Mouse (Mus musculus) embryonic facial prominence, embryonic 11.5 days (tissue): Measurements from ENCODE around the gene Slc4a1ap. TPM values are rescaled to one million over a fixed set of nuclear protein-coding genes. Genes with fewer than 3 reads are reported as not detected.
A peak's percentile ranks its signal among the peaks of the same experiment; 100 is the strongest.

ENCODE experiments used
- ATAC-seq: fragments of 200-750 bp; cut with Nextera tagmentation; replicated peaks from 2 replicates; pipeline ENCODE4 v1.8.0; 2017; ENCODE audit warnings: low read depth; ENCODE audit not compliant: insufficient number of reproducible peaks, low FRiP score, low TSS enrichment
- DNase-seq: peaks from one replicate; pipeline ENCODE4 v3.0.0-alpha.2; 2015; ENCODE audit warnings: low spot score
- H3K27ac ChIP-seq: fragments of 300-500 bp; sonication (generic); replicated peaks from 2 replicates; pipeline ENCODE4 v1.5.1; 2014; ENCODE audit warnings: mild to moderate bottlenecking, low read depth, low read length, control low read depth
- H3K27me3 ChIP-seq: fragments of 300-500 bp; sonication (generic); 2 replicates; pipeline ENCODE4 v1.6.1; 2014; ENCODE audit warnings: mild to moderate bottlenecking, low read length, moderate library complexity, mixed read lengths; ENCODE audit not compliant: control insufficient read depth, insufficient read depth
- H3K36me3 ChIP-seq: fragments of 300-500 bp; sonication (generic); replicated peaks from 2 replicates; pipeline ENCODE4 v1.6.1; 2014; ENCODE audit warnings: low read depth, mild to moderate bottlenecking, low read length, moderate library complexity, mixed read lengths; ENCODE audit not compliant: control insufficient read depth, insufficient read depth
- H3K4me1 ChIP-seq: fragments of 300-500 bp; sonication (generic); 2 replicates; pipeline ENCODE4 v1.6.1; 2014; ENCODE audit warnings: low read length, mixed read lengths; ENCODE audit not compliant: control insufficient read depth, insufficient read depth
- H3K4me2 ChIP-seq: fragments of 300-500 bp; sonication (generic); 2 replicates; pipeline ENCODE4 v1.6.1; 2014; ENCODE audit warnings: low read depth, mild to moderate bottlenecking, control low read depth, low read length, moderate library complexity
- H3K4me3 ChIP-seq: fragments of 300-500 bp; sonication (generic); 2 replicates; pipeline ENCODE4 v1.5.1; 2014; ENCODE audit warnings: low read depth, low read length, control low read depth
- H3K9ac ChIP-seq: fragments of 300-500 bp; sonication (generic); replicated peaks from 2 replicates; pipeline ENCODE4 v1.6.1; 2014; ENCODE audit warnings: mild to moderate bottlenecking, control low read depth, low read length
- H3K9me3 ChIP-seq: fragments of 300-500 bp; sonication (generic); replicated peaks from 2 replicates; pipeline ENCODE4 v1.6.1; 2016; ENCODE audit warnings: mild to moderate bottlenecking, low read length, inconsistent platforms, mixed read lengths; ENCODE audit not compliant: control insufficient read depth
- WGBS: fragments of 180-500 bp; shearing (Covaris S2); extraction: QIAGEN DNeasy Blood & Tissue Kit; methylation state at CpG from one replicate; pipeline ENCODE4 v1.1.7; 2014; 5-methylcytosine and 5-hydroxymethylcytosine counted together
- polyA plus RNA-seq: library from polyadenylated mRNA; unstranded; fragments of >200 nt; fragmentation: Nextera tagmentation; extraction: Ambion mirVana; gene quantifications from 2 replicates; pipeline ENCODE4 v1.2.1, GENCODE M21; 2014

The Slc4a1ap gene
- polyA plus RNA-seq, 1 experiment from 2014 or later, result 26.2 TPM

DNA sequence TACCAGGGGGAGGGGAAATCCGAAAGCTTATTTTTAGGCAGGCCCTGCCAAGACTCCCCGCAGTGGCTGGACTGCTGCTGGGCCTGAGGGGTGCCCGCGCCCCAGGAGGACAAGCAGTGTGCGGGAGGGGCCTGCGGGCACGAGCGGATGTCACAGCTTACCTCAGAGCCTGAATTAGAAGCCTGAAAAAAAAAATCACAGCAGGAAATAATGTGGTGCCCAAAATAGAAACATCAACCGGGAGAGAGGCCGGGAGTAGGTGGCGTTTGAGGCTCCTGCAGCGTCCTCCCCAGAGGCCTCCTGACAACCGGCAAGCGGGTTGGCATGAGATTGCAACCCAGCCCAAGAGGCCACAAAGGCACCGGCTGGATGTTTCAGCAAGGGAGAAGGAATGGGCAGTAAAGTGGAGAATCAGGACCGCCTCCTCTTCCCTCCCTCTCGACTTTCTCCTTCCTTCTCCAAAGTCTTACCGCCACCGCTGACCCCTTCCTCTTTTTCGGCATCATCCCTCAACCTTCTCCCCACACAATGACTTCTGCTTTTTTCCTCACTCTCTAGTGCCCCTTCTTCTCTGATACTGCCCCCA lies 44.3 kb downstream of the Slc4a1ap start:
- H3K36me3 ChIP-seq, result no peaks in the 10 kb centered on the region
- DNase-seq (peak; percentile 18), ATAC-seq (no peak)
- peak overlapping the region; percentile 29; the same call in 1 of the 2 replicates for H3K4me2 ChIP-seq
- 0 out of 2 replicates have a peak overlapping the region, but pooled peaks have one; percentile 3 for H3K4me3 ChIP-seq
- no peaks in the 10 kb centered on the region for H3K27me3 ChIP-seq
- no peaks in the 10 kb centered on the region for H3K9me3 ChIP-seq
- no peaks in the 10 kb centered on the region for H3K4me1 ChIP-seq
- whole genome bisulfite sequencing, result 17% methylated on average over 20 of the region's 20 CpGs
- no peak overlapping the region; the same call in 1 of the 2 replicates for H3K9ac ChIP-seq
- H3K27ac ChIP-seq, result no peak overlapping the region

DNA sequence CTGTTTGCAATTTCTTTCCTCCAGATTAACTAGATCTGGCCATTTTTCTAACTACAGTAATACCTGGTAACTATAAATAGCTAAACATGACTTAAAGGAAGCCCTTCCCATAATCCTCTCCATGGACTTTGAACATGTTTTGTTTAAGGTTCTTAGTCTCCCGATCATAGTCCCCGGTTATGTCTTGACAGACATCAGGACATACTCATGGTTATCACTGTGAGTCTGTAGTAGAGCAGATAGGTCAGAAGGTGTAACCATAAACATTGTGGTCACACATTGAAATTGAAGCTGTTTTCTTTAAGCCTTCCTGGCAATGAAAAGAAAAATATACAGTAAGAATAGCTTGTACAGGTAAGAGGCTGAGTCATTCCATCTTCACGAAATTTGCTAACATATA lies 46.9 kb downstream of the Slc4a1ap start:
- 97% methylated on average over 3 of the region's 3 CpGs for WGBS
- no peak overlapping the region for H3K4me3 ChIP-seq
- no peaks in the 10 kb centered on the region for H3K27me3 ChIP-seq
- H3K9me3 ChIP-seq, result no peaks in the 10 kb centered on the region
- no peaks in the 10 kb centered on the region for H3K36me3 ChIP-seq
- H3K27ac ChIP-seq, result no peak overlapping the region
- no peaks in the 10 kb centered on the region for H3K4me1 ChIP-seq
- DNase-seq, result no peak
- H3K4me2 ChIP-seq, result no peak overlapping the region
- H3K9ac ChIP-seq, result no peak overlapping the region
- no peak for ATAC-seq

DNA sequence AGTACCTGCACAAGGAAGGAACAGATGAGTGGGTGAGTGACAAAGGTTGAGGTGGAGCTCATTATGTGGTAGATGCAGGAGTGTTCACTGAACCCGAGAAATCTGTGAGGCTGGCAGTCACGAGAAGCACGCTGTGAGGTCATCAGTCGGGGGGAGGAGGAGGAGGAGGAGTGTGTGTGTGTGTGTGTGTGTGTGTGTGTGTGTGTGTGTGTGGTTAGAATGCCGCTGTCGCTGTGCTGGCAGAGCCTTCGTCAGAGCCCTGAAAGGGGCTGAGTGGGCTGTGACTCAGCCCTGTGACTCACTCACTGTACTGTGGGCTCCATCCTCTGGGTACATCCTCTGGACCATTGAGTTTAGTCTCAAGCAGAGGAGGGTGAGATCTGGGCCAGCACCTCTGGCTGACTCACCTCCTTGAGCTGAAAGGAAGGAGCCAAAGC lies 49.8 kb downstream of the Slc4a1ap start:
- Histone ChIP-seq H3K9ac (no peak overlapping the region), H3K4me3 (no peak overlapping the region), H3K27me3 (no peaks in the 10 kb centered on the region), H3K27ac (no peak overlapping the region), H3K4me1 (no peaks in the 10 kb centered on the region), H3K9me3 (no peaks in the 10 kb centered on the region), H3K36me3 (no peaks in the 10 kb centered on the region), H3K4me2 (no peak overlapping the region)
- no peak for DNase-seq
- WGBS, result 80% methylated on average over 6 of the region's 7 CpGs
- ATAC-seq, result no peak

DNA sequence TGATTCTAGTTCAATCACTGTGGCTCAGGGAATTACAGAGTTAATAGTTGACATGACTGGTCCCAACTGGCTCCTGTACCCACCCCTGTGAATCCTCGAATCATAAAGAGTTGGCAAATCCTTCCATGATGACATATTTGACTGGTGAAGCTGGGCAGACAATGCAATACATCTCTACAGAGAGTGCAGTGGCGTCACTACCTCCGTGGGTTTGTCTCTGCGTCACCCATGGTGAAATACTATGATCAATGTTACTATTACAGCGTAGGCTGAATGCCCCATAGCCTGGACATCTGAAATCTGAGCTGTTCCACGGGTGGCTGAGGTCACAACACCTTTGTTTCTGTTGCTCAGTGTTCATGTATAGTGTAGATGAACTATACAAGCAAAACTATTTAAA lies 54.5 kb downstream of the Slc4a1ap start:
- H3K36me3 ChIP-seq, result no peaks in the 10 kb centered on the region
- ATAC-seq (no peak), DNase-seq (no peak)
- H3K27me3 ChIP-seq, result no peaks in the 10 kb centered on the region
- WGBS, result 85% methylated on average over 6 of the region's 6 CpGs
- no peaks in the 10 kb centered on the region for H3K4me1 ChIP-seq
- no peaks in the 10 kb centered on the region for H3K9me3 ChIP-seq
- H3K4me3 ChIP-seq, result no peak overlapping the region
- no peak overlapping the region for H3K9ac ChIP-seq
- no peak overlapping the region for H3K27ac ChIP-seq
- no peak overlapping the region for H3K4me2 ChIP-seq

DNA sequence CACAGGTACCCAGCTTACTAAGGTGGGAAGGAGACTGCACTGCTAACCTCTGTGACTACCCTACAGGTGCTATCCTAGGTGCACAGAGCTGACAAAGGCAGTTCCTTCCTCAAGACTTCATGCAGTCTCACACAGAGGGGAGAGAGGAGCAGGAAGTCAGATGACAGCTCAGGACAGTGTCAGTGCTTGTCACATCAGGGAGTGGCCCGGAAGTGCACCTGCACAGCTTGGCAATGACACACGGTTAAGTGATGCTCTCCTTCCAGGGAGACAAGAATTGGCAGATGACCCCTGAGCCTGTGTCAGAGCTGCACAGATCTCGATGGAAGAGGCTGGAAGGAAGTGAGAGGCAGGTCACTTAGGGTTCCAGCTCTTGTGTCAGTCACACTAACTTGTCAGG lies 55.1 kb downstream of the Slc4a1ap start:
- H3K9me3 ChIP-seq, result no peaks in the 10 kb centered on the region

DNA sequence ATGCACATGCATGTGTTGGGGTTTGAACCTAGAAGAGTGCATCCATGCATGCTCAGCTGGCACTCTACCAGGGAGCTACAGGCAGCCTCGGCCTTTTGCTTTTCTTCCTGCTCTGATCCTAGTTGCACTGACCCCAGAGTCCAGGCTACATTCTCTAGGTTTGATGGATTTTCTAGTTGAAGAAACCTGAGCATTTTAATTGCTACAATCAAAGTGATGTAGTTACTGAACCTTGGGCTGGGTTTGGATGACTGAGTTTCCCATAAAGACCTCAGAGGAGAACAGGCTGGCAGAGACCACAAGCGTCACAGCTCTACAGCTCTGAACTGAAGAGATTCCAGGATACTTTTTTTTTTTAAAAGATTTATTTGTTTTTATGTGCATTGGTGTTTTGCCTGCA lies 56.5 kb downstream of the Slc4a1ap start:
- H3K4me2 ChIP-seq, result no peak overlapping the region
- no peaks in the 10 kb centered on the region for H3K27me3 ChIP-seq
- H3K27ac ChIP-seq, result no peak overlapping the region
- H3K9me3 ChIP-seq, result no peaks in the 10 kb centered on the region
- no peak for DNase-seq
- no peak overlapping the region for H3K4me3 ChIP-seq
- H3K4me1 ChIP-seq, result no peaks in the 10 kb centered on the region
- no peak for ATAC-seq
- H3K9ac ChIP-seq, result no peak overlapping the region
- 79% methylated on average over 2 of the region's 2 CpGs for WGBS
- H3K36me3 ChIP-seq, result no peaks in the 10 kb centered on the region

More for the DNA sequence above, 55.1 kb downstream of the Slc4a1ap start:
- WGBS, result 72% methylated on average over 3 of the region's 3 CpGs
- H3K4me3 ChIP-seq, result no peak overlapping the region
- no peak overlapping the region for H3K4me2 ChIP-seq
- no peak overlapping the region for H3K27ac ChIP-seq
- no peaks in the 10 kb centered on the region for H3K4me1 ChIP-seq
- H3K9ac ChIP-seq, result no peak overlapping the region
- DNase-seq (no peak), ATAC-seq (no peak)
- H3K36me3 ChIP-seq, result no peaks in the 10 kb centered on the region
- H3K27me3 ChIP-seq, result no peaks in the 10 kb centered on the region

DNA sequence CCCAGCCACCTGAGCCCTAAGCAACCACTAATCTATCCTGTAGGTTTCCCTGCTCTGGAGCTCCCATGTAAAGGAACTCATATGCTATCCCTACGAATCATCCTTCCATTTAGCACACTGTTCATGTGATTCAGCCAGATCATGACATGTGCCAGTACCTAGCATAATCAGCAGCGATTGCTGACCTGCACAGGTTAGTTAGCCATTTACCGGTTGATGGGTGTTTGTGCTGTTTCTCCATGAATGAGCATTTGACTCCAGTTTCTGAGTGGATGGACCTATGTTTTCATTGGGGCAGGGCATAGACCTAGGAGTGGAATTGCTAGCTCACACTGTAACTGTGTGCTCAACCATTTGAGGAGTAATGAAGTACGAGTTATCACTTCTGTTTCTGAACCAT lies 58.7 kb downstream of the Slc4a1ap start:
- Histone ChIP-seq H3K36me3 (no peaks in the 10 kb centered on the region), H3K9ac (no peak overlapping the region), H3K4me1 (no peaks in the 10 kb centered on the region), H3K27me3 (no peaks in the 10 kb centered on the region), H3K4me3 (no peak overlapping the region), H3K9me3 (no peaks in the 10 kb centered on the region), H3K27ac (no peak overlapping the region), H3K4me2 (no peak overlapping the region)
- DNase-seq (no peak), ATAC-seq (no peak)
- WGBS, result 92% methylated on average over 4 of the region's 4 CpGs

DNA sequence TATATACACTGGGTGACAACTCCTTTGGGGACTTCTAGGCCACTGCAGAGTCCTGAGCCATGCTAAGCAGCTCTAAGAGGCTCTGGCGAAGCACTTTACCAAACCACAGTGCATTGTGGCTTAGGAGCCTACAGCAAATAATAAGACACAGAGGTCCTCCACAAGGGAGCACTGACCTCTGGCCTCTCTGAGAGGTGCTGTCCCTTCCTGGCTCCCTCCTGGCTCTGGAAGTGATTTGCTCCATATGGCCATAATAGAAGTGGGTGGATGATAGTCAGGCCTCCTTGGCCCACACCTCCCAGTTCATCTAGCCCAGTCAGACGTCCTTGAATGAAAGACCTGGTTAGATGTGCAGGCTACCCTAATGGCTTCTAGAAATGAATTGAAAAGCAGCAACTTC lies 61.2 kb downstream of the Slc4a1ap start:
- H3K27me3 ChIP-seq, result no peaks in the 10 kb centered on the region
- ATAC-seq (no peak), DNase-seq (no peak)
- H3K9ac ChIP-seq, result no peak overlapping the region
- H3K27ac ChIP-seq, result no peak overlapping the region
- H3K4me1 ChIP-seq, result no peaks in the 10 kb centered on the region
- no peaks in the 10 kb centered on the region for H3K36me3 ChIP-seq
- H3K4me2 ChIP-seq, result no peak overlapping the region
- no peak overlapping the region for H3K4me3 ChIP-seq
- H3K9me3 ChIP-seq, result no peaks in the 10 kb centered on the region
- 34% methylated on average over 2 of the region's 2 CpGs for WGBS
